Mouse (Mus musculus) B cell, adult 2 months (primary cell): ENCODE measurements around the gene Rpl13.
A peak's percentile ranks its signal among the peaks of the same experiment; 100 is the strongest.

Source experiments
- DNase-seq, 2 experiments: peaks; one replicate each; pipeline ENCODE4 v3.0.0; 2022

Rpl13 gene

DNA sequence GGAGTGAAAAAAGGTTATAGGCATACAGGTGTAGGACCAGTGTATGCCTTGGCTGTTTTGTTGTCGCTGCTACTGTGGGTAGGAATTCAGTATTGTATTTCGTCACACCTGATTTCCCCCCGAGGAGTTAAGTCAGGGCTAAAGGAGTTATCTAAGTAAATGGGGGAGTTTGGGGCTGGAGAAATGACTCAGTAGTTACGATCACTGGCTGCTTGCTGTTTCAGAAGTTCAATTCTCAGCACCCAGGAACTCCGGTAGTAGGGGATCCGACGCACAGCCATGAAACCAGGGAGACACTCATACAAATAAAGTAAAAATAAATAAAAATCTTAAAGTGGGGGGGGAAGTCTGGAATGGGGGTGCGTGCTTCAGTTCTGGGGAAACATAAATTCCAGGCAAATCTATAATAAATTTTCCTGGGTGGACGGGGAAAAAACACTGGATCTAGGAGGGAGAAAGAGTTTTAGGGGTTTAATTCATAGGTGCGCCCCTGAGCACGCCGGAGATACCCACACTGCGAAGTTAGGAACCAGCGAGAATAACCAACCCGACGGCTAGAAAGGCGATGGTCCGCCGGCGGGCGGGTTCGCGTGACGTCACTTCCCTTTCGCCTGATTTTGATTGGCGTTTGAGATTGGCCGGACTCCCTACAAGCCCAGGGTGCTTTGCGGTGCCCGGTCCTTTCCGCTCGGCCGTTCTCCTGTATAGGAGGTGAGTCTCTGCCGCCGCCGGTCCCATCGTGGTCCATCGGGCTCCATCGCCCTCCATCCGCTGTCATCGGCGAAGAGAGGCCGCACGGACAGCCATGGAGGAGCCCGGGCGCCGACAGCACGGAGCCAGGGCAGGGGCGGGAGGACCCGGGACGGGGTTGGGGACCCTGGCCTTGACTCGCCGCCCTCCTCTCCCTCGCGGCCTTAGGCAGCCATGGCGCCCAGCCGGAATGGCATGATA, at the start of gene Rpl13:
Gene Rpl13 (plus strand): TSS at position 616 of the 951 bp plus-strand sequence.
- peak; percentile 95 to 96 for DNase-seq

DNA sequence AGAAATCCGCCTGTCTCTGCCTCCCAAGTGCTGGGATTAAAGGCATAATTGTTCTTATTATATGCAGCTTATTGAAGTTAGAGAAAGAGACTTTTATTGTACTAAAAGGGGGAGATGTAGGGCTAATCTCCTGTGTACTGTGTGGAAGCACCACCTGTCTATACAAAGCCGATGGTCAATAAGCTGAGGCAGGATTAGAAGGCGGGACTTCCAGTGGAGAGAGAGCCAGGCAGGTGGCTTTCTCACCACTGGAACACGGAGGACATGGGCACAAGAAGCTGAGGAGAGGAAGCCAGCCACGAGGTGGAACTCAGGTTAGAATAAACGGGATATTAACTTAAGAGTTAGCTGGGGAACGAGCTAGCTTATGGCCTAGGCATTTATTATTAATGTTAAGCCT, 39.4 kb upstream of the Rpl13 start, which contains the start of gene Spg7:
Gene Spg7 (plus strand): TSS at position 222 of the 400 bp plus-strand sequence.
- DNase-seq = no peak

DNA sequence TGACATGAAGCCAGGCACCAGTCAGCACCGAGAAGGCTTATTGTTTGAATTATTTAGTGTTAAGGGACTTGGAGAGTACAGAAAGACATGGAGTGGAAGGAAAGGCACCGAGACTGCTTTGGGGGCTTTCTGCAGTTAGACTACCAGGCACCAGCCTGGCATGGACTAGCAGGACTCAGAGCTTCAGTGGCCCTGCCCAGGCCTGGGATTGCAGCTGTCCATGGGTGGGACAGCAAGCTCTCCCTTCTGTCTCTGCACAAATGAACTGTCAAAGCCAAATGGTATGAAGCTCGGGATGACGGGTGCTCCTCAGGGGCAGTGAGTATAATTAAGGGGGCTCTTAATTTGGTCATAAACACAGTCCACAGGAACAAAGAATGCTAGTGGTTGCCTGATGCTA, 38.1 kb upstream of the Rpl13 start:
- peak in 1 of 2 experiments; percentile 6 for DNase-seq

DNA sequence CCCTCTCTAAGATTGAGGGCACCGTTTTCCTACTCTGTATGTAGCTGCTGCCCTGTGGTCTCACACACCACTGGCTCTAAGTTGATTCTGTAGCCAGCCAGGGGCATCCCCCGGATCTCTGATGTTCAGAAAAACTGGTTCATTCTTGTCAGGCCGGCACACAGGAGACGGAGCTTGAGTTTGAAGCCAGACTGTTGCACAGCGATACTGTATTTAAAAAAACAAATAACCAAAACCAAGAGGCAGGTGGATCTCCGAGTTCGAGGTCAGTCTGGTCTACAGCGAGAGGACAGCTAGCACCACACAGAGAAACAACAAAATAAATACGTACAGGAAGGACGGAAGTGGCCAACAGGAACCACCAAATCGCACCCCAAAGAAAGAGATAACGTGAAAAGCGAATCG, 37.3 kb upstream of the Rpl13 start:
- DNase-seq = peak; percentile 64 to 69

DNA sequence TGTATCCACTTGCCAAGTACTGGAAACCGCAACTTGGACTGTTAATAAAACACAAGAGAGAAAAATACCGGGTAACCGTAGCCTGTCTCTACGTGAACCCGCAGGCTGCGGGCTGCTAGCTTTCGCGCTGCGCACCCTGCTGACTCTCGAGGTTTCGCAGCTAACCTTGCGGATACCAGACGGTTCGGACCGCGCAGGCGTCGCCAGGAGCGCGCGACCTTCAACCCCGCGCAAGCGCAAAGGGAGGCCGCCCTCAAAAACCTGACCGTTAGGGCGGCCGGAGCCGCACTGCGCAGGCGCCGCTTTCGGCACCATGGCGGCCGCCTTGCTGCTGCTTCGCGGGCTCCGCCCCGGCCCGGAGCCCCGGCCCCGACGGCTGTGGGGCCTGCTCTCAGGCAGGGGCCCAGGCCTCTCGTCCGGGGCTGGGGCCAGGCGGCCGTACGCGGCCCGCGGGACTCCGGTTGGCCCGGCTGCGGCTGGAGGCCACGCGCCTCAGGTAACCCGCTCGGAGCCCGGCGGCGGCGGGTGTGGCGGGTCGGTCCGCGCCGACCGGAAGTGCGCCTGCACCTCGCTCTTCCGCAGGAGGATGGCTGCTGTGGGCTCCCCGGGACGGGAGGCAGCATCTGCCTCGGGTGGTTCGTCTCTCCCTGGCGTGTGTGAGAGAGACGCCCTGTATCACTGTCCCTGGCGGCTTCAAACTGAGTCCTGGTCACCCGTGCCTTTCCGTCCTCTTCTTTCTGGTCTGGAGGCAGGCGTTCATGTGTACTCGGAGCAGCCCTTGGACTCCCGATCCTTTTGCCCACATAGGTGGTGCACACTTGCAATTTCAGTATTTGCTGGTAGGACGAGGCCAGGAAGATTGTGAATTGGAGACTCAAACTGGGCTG, 36.7 kb upstream of the Rpl13 start:
- peak; percentile 92 to 94 for DNase-seq

DNA sequence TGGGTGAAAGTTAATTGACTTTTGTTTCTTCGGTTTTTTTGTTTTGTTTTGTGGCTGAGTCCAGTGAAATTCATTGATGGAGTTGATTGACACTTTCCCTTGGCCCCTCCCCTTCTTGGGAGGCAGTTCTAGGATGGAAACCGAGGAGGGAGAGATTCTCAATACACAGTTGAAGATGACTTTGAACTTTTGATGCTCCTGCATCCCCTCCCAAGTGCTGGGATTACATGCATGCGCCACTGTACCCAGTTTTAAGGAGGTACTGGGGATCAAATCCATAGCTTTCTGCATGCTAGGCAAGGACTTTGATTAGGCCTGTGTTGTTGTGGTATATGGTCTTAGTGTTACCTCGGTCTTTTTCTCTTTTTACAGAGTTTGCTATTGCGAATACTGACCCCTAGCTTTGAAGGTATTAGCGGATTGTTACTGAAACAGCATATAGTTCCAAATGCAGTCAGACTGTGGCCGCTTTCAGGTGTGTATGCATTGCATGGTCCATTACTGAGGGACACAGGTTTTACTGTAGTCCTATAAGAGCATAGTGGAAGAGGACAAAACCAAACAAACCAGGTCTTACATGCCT, 36.0 kb upstream of the Rpl13 start:
- DNase-seq = no peak

DNA sequence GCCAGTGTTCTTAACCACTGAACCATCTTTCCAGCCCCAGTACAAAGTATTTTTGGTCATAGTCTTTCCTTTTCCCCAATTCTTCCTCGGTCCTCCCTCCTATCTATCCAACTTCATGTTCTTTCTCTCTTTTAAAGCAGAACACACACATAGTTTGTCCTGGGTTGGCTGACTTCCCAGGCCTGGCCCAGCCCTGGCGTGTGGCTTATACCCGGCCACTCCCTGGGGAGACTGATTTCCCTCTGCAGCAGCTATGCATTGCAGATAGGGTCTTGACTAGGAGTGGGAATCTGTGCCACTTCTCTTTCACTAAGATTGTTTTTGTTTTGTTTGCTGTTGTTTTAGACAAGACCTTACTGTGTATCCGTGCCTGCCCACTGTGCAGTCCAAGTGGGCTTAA, 31.0 kb upstream of the Rpl13 start:
- DNase-seq = no peak

DNA sequence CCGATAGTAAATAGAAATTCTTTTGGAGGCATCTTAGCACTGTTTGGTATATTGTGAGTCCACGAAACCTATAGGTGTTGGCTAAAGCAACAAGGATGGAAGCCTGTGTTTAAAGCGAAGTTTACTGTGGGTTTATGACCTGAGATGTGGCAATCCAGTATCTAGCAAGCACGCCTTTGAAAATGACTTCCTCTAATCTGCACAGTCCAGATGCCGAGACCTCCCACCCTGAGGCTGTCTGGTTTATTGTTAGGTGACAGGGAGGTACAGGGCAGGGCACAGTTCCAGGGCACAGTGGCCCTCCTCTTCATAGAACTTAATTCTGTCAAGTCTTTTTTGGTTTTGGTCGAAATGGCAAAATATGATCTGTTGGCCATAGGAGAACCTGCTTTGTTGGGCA, 24.9 kb upstream of the Rpl13 start:
- no peak for DNase-seq

DNA sequence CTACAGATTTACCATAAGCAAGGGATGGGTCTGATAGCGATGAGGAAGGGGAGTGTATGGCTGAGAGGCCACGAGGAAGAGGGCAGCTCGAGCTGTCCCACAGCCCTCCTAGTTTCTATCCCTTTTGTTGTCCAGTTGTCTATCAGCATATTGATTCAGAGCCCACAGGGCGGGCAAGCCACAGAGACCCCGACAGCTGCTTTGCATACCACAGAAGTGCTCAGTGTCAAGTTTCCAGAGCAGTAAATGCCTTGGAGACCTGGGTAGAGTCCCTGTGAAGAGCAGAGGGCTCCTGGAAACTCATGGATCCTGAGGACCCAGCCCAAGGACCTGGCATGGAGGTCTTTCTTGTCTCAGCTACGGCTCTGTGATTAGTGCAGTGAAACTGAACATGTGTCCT, 19.2 kb upstream of the Rpl13 start:
- DNase-seq = no peak

DNA sequence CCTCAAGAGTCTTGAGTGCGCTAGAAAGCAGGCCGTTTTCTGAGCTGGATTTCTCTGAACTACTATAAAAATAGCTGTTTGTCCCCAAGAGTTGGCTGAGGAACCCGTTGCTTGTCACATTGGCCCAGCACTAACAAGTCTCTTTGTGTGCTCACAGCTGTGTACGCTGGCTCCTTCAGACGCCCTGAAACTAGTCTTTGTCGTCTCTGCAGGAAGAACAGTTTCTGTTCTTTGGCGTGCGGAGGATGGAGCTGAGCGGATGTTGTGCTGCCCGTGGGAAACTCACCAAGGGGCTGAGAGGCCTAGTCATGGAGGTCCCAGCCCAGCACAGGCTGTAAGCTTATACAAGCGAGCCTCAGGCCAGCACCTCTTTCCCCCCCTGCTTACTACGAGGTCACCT, 18.5 kb upstream of the Rpl13 start:
- no peak for DNase-seq

DNA sequence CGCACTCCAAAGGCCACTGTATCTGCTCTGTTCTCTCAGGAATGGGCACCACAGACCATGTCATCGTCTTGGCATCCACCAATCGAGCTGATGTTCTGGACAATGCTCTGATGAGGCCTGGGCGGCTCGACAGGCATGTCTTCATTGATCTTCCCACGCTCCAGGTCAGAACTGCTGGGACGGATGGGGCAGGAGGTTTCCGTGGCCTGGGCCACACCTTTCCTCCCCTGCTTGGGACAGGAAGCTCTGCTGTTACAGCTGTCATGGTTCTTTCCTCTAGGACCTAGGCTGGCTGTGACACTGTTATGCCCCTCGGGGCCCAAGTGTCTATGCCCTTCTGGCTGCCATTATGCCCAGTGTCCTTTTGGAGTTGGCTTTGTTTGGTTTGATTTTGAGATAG, 14.9 kb upstream of the Rpl13 start:
- DNase-seq = no peak

DNA sequence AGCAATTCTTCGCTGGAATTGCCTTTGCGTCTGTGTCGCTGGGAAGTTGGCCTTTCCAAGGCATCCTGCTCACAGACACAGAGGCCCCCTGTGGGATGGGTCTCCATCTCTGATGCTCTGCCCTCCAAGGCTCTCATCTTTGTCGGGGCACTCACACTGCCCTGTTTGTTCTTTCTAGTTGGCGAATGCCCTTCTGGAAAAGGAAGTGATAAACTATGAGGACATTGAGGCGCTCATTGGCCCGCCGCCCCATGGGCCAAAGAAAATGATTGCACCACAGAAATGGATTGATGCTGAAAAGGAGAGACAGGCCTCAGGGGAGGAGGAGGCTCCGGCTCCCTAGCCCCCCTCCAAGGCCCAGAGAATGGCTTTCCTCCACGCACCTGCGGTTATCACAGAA, 4.9 kb upstream of the Rpl13 start:
- DNase-seq = no peak

DNA sequence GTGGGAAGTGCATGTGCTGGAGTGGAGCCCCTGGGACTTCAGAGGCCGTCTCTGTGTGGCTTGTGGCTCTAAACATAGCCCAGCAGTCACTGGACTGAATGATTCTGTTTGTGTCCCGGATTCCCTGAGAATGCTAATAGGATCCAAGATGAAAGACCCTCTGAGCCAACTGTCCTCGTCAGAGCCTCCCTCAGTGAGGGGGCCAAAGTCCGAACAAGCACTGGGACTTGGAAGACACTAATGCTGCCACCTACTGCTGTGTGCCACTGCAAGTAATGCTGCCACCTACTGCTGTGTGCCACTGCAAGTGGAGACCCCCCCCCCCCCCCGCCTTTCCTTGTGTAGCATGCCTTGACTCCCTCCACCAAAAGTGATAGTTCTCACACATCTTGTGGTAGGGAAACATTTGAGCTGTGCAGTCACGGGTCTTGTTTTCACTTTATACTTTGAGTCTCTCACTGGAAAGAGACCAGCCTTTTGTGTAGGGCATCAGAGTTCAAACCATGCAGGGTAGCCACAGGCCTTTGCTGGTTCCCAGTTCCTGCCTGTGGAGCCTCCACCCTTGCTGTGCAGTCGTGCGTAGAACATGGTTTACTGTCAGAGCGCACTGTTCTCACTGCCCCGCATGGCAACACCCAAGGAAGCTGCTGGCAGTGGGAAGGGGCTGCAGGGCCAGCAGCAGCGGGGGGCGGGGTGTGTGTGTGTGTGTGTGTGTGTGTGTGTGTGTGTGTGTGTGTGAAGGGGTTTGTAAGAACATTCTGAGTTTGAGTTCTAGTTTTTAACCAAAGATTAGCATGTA, 4.2 kb upstream of the Rpl13 start:
- no peak for DNase-seq

DNA sequence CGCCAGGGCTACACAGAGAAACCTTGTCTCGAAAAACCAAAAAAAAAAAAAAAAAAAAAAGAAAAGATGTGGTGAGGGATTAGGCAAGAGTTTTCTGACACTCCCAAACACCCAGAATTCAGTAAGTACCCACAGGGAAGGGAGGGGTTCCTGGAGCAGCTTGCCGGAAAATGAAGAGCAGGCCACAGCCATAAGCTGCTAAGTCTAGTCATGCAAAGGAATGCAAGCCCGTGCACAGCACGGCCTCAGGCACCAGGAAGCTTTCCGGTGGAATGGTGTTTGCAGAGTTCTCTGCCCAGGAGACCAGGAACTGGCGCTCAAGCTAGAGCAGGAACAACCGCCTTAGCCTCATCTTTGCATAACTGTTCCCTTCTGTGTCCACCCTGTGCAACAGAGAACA, 1.9 kb upstream of the Rpl13 start:
- DNase-seq = no peak

DNA sequence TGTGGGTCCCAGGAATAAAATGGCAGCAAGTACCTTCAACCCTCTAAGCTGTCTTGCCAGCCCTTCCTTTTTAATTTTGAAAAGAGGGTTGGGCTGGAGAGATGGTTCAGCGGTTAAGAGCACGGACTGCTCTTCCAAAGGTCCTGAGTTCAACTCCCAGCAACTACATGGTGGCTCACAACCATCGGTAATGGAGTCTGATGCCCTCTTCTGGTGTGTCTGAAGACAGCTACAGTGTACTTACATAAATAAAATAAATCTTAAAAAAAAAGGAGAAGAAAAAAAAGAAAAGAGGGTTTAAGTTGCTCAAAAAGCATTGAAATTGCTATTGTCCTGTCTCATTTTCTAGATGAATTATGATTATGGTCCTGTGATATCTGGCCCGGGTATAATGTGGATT, 906 bp upstream of the Rpl13 start:
- DNase-seq = no peak

DNA sequence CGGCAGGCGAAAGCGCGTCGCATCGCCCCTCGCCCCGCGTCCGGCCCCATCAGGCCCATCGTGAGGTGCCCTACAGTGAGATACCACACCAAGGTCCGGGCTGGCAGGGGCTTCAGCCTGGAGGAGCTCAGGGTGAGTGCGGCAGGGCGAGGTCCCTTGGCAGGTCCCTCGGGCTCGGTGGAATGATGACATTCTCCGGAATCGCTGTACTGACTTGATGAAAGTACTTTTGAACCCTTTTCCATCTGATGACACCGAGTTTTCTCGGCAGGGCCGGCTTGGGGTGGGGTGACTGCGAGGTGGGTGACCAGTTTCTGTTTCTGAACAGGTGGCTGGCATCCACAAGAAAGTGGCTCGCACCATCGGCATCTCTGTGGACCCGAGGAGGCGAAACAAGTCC, 705 bp downstream of the Rpl13 start:
- DNase-seq = peak in 1 of 2 experiments; percentile 29

DNA sequence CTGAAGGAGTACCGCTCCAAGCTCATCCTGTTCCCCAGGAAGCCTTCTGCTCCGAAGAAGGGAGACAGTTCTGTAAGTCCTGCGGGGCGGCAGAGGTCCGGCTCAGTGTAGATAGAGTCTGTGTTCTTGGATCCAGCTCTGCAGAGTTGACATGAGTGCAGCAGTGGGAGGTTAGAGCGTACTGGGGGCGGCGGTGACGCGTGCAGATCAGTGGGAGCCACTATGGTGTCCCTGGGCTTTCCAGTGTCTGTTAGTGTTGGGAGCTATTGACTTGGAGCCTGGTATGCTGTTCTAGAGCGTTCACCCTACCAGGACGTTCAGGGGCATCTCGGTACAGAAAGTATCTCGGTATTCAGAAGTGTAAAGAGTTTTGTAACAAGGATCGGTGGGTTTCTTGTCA, 1.1 kb downstream of the Rpl13 start:
- no peak for DNase-seq

DNA sequence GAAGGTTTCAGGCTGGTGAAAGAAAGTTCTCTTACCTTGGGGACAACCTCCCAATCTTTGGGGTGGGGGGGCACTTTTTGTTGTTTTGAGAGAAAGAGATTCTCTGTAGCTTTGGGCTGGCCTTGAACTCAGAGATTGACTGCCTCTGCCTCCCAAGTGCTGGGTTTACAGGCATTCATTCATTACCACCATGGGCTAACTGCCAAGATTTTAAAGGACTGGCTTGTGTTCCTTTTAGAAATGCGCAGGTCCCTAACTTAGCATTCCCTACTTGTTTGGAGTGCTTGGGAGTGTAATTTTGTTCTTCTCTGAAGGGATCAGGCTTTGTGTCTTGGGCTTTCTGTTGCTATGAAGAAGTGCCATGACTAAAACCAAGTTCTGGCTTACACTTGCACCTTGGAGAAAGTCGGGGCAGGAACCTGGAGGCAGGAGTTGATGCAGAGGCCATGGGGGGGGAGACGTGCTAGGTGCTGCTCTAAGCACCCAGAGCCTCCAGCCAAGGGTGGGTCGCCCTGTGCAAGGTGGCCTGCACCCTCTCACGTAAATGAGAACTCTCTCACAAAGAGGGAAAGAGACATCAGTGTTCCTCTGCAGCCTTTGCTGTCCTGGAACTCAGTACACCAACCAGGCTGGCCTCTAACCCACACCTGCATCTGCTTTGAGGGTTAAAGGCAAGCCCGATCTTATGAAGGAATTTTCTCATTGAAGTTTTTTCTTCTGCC, 2.1 kb downstream of the Rpl13 start:
- no peak for DNase-seq

DNA sequence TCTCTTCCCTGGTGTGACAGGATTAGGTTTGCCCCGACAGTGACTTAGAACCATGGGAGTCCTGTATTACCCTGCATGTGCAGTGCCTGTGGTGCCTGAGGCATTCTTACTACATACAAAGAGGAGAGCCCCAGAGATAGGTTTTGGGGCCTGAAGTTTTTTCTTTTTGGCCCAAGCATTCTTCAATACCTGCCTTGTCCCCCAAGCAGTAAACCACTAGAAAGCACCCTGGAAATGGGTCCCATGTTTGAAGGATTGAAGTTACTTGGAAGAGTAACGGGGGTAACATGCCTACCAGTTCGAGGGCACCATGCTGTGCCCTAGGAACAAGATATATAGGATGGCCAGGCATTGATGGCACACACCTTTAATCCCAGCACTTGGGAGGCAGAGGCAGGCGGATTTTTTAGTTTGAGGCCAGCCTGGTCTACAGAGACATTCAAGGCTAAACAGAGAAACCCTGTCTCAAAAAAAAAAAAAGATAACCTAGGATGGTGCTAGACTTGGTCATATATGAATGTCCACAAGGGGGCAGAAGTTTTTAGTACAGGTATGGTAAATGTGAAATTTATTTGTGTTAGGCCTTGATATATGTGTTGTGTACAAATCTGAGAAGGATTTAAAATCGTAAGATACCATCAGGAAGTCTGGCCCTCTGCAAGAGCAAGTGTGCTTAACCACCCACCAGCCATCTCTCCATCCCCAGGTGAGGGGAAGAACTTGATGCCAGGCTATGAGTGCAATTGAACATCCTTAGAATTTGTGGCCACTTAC, 3.6 kb downstream of the Rpl13 start:
- peak; percentile 34 to 45 for DNase-seq

DNA sequence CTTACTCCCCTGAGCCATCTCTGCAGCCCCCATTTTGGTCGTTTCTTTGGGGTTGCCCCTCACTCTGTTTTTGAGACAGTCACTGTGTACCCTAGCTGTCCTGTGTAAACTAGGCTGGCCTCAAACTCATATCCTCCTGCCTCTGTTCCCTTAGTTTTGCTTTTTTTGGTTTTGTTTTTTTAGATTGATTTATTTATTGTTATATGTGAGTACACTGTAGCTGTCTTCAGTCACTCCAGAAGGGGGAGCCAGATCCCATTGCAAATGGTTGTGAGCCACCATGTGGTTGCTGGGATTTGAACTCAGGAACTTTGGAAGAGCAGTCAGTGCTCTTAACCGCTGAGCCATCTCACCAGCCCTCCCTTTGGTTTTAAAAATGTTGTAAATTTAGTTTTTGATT, 4.4 kb downstream of the Rpl13 start:
- DNase-seq = peak; percentile 41 to 53

DNA sequence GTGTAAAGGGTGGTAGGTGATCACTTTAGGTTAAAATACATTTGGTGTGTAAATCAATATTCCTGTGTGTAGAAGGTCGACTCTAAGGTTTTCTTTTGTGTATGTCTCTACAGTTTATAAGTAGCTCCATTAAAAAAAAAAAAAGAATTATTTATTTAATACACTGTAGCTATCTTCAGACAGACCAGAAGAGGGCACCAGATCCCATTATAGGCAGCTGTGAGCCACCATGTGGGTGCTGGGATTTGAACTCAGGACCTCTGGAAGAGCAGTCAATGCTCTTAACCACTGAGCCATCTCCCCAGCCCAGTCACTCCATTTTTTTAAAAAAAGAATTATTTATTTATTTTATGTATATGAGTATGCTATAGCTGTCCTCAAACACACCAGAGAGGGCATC, 5.9 kb downstream of the Rpl13 start:
- DNase-seq = peak in 1 of 2 experiments; percentile 27
